13 mouse cellular contexts compared by ENCODE assay signal in the genomic region with DNA sequence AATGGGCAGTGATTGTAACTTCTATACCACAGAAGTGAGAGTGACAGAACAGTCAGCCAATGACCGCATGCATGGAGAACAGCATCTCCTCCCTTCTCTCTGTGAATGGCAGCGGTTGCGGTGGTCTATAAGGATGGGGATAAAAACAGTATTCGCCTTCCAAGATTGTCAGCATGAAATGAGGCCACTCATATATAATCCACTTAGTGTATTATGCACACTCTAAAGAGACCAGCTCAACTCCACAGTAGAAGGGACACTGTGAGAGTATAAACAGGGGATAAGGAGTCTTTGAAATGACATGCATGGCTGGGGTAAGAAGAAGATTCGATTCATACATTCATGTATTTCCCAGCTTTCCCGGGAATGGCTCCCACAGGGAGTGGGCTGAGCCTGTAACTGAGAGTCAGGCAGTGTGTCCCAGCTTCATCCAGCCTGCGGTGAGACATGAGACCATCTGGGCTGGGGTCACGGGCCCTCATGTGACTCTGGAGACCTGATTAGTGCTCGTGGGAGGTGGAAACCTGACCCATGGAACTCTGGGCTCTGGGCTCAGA.
"Had no signal": no experiment of that assay in that cellular context is flagged by ENCODE, and none has a peak within 500 bp of the region (broad histone marks: within the 10 kb centered on the region; RNA-seq: fewer than 3 reads in every experiment).

No protein-coding gene starts in this region.

- H3K36me3 ChIP-seq: limb, embryonic 10.5 days; liver, embryonic 15.5 days; neural tube, embryonic 12.5 days had no signal

- H3K9ac ChIP-seq: liver, embryonic 15.5 days; neural tube, embryonic 12.5 days had no signal

- H3K9me3 ChIP-seq: limb, embryonic 10.5 days; liver, embryonic 15.5 days; neural tube, embryonic 12.5 days had no signal

- H3K4me1 ChIP-seq: liver, embryonic 15.5 days had no signal

- H3K4me3 ChIP-seq: left cerebral cortex, adult 2 months; limb, embryonic 10.5 days; liver, embryonic 15.5 days; myocyte; neural tube, embryonic 12.5 days had no signal

- H3K27me3 ChIP-seq: liver, embryonic 15.5 days; neural tube, embryonic 12.5 days had no signal

- DNase-seq: kidney, adult 8-10 months; kidney, postnatal 25 days; lung, adult 2 months; lung, postnatal 4 days; thymus, adult 18-20 months had no signal

- H3K4me2 ChIP-seq: liver, embryonic 11.5 days; liver, embryonic 15.5 days; neural tube, embryonic 12.5 days had no signal

- ATAC-seq: intestine, postnatal 0 days; lung, postnatal 0 days had no signal

- H3K27ac ChIP-seq: left cerebral cortex, adult 2 months; limb, embryonic 10.5 days; liver, embryonic 15.5 days; neural tube, embryonic 12.5 days had no signal
